Mouse (Mus musculus): ENCODE results near the gene Cracr2b. TPM values are rescaled to one million over a fixed set of nuclear protein-coding genes. Genes with fewer than 3 reads are reported as not detected.
A peak's percentile ranks its signal among the peaks of the same experiment; 100 is the strongest.

Cracr2b gene
- polyA plus RNA-seq, 1 experiment from 2014 or later, result 20.2 TPM

DNA sequence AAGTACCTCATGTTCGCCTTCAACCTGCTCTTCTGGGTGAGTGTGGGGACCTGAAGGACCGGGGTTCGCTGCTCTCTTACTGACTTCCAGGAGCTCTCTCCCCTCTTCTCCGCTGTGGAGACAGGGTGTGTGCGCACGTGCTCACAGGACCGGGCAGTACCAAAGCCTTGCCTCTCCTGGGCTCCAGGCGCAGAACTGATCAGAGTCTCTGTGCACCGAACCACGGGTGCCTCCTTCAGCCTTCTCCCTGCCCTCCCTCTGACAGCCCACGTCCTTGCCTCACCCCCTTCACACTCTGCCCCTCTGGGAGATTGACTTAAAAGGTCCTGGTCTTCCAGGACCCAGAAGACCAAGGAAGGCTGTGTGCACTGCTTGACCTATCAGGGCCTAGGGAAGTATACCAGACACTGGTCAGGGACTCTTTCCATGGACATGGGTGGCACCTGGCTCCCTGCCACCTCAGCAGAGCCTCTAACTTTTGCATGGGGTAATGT lies 21.7 kb downstream of the Cracr2b start:
- Histone ChIP-seq H3K27me3 (replicated peaks) (peaks cover 13% of the 10 kb centered on the region), H3K27ac (replicated peaks) (no peak overlapping the region), H3K4me1 (peaks cover 47% of the 10 kb centered on the region), H3K4me2 (peak overlapping the region; percentile 95), H3K9me3 (no peaks in the 10 kb centered on the region), H3K4me3 (peak overlapping the region; percentile 65), H3K9ac (peak overlapping the region; percentile 80), H3K36me3 (0 out of 2 replicates have a peak, but pooled peaks cover 15% of the 10 kb centered on the region)
- WGBS, result 14% methylated on average over 11 of the region's 11 CpGs
- no peak for ATAC-seq (ENCODE audit: extremely low read depth, insufficient number of reproducible peaks, low FRiP score, low TSS enrichment)

DNA sequence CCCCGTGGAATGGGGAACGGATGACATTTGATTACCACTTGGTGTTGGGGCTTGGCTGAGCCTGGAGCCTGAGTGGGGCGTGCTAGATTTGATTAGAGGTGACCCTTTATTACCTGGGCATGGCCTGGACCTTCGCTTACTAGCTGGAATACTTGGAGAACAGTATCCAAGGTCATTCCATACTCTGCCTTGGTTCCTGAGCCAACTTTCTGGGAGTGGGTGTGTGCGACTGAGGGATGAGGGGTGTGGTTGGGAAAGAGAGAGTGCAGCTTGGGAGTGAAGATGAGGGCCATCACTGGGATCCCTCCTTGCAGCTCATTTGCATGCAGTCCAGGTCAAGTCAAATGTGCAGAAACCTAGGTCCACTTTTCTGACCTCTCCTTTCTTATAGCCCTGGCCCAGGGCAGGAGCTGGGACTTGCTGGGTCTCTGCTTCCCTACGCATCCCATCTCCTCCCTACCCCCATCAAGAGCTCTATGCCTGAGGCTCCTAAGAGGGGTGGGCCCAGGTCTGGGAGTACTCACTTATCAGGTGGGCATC lies 22.3 kb downstream of the Cracr2b start:
- Histone ChIP-seq H3K9me3 (no peaks in the 10 kb centered on the region), H3K27me3 (replicated peaks) (peaks cover 13% of the 10 kb centered on the region), H3K27ac (replicated peaks) (no peak overlapping the region), H3K4me1 (peaks cover 41% of the 10 kb centered on the region), H3K4me3 (no peak overlapping the region), H3K4me2 (no peak overlapping the region), H3K9ac (no peak overlapping the region), H3K36me3 (0 out of 2 replicates have a peak, but pooled peaks cover 15% of the 10 kb centered on the region)
- no peak for ATAC-seq (ENCODE audit: extremely low read depth, insufficient number of reproducible peaks, low FRiP score, low TSS enrichment)
- WGBS, result 80% methylated on average over 6 of the region's 6 CpGs

DNA sequence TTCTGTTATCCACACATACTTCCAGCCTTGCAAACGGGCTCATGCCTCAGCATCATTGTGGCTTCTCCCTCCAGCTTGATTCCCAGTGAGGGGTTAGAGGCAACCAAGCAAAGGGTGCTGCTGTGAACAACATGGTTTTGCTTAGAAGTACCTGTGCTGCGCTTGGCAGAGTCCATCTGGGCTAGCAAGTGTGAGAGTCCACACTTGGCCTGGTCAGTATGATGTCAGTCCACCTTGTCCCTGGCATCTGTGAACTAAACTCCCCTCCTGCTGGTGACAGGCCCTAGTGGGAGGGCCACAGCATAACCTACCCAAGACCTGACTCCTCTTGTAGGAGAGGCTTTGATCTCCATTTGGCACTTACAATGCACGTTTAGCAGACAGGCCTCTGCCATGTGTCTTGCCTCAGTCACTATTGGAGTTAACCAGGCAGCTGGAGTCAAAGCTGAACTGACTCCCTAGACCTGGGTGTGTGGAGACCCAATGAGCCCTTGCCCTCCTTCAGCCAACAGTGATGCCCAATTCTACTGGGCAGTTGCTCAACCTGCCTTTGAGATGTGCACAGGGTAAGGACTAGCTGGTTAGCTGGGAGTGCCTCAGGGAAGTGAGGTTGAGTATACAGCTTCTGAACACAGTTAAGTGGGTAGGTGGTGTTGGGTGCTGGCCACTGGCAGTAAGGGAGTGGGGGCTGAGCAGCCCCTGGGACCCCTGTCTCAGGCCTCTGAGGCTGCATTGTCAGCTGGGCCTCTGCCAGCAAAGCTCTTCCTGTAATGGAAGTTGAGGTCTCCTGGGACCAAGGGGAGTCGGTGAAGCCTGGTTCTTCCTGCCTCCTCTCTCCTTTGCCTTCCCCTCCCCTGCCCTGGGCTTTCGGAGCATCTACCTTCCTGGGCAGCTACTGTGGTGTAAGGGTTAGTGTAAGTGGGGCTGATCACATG lies 23.6 kb downstream of the Cracr2b start:
- peaks cover 36% of the 10 kb centered on the region for H3K4me1 ChIP-seq
- H3K4me3 ChIP-seq, result no peak overlapping the region
- no peaks in the 10 kb centered on the region for H3K9me3 ChIP-seq
- 0 out of 2 replicates have a peak, but pooled peaks cover 18% of the 10 kb centered on the region for H3K36me3 ChIP-seq
- peaks cover 13% of the 10 kb centered on the region for H3K27me3 ChIP-seq (replicated peaks)
- WGBS, result 64% methylated on average over 5 of the region's 5 CpGs
- ATAC-seq (ENCODE audit: extremely low read depth, insufficient number of reproducible peaks, low FRiP score, low TSS enrichment), result no peak
- H3K4me2 ChIP-seq, result no peak overlapping the region
- H3K27ac ChIP-seq (replicated peaks), result no peak overlapping the region
- H3K9ac ChIP-seq, result no peak overlapping the region

DNA sequence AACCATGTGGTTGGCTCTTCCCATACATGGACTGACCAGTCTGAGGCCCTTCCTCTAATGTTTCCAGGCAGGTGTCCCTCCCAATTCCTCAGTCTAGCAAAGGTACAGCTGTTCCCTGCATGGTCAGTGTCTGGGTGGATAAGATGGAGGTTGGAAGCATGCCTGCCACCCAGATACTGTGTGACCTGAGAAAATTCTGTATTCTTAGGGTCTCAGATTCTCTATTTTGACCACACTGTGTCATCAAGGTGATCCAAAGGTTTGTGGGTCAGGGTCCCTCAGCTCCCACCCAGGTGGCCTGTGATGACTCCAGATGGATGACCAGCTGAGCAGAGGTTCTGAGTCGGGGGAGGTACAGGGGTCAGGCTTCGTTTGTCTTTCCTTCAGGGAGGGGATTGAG lies 24.3 kb downstream of the Cracr2b start:
- 79% methylated on average over 2 of the region's 2 CpGs for WGBS
- ATAC-seq (ENCODE audit: extremely low read depth, insufficient number of reproducible peaks, low FRiP score, low TSS enrichment), result no peak
- H3K9me3 ChIP-seq, result no peaks in the 10 kb centered on the region
- H3K4me3 ChIP-seq, result no peak overlapping the region
- no peak overlapping the region for H3K9ac ChIP-seq
- no peak overlapping the region for H3K4me2 ChIP-seq
- H3K36me3 ChIP-seq, result 0 out of 2 replicates have a peak, but pooled peaks cover 18% of the 10 kb centered on the region
- no peak overlapping the region for H3K27ac ChIP-seq (replicated peaks)
- H3K4me1 ChIP-seq, result peaks cover 36% of the 10 kb centered on the region
- peaks cover 13% of the 10 kb centered on the region for H3K27me3 ChIP-seq (replicated peaks)

DNA sequence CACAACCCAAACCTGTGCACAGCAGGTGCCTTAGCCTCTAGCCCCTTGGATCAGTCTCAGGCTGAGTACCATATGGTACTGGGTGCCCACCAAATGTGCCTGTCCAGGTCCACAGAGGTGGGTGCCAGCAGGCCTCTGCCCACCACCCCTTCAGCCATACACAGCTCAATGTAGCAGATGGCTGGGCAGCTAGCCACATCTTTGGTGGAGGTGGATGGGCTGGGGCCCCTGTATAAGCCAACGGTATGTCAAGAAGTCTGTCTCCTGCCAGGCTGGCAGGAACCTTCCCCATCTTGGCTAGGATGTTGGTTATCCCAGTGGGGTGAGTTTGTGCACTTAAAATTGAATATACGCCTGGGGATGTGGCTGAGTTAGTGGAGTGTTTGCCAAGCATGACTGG lies 24.7 kb downstream of the Cracr2b start:
- no peak for ATAC-seq (ENCODE audit: extremely low read depth, insufficient number of reproducible peaks, low FRiP score, low TSS enrichment)
- H3K27me3 ChIP-seq (replicated peaks), result peaks cover 13% of the 10 kb centered on the region
- peaks cover 20% of the 10 kb centered on the region for H3K36me3 ChIP-seq
- H3K9me3 ChIP-seq, result no peaks in the 10 kb centered on the region
- 83% methylated on average over 2 of the region's 2 CpGs for WGBS
- H3K4me1 ChIP-seq, result peaks cover 33% of the 10 kb centered on the region
- H3K4me3 ChIP-seq, result no peak overlapping the region
- no peak overlapping the region for H3K4me2 ChIP-seq
- no peak overlapping the region for H3K27ac ChIP-seq (replicated peaks)
- H3K9ac ChIP-seq, result no peak overlapping the region

DNA sequence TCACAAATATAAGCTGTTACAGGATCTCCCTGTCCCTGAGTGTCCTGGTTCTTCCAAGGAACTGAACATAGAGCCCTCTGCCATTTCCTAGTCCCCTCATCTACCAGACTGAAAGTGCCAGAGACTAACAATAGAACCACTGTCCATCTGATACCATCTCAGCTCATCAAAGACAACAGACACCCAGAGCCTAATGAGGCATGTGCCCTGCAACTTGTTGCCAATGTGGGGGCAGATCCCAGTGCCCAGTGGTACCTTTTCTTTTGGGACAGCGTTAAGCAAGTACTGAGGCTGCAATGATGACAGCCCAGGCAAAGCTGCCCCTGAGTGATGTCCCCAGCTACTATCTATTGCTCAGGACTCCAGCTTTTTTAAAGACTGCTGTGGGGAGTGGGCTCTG lies 25.3 kb downstream of the Cracr2b start:
- Histone ChIP-seq H3K4me1 (peaks cover 27% of the 10 kb centered on the region), H3K4me2 (no peak overlapping the region), H3K9ac (no peak overlapping the region), H3K27me3 (replicated peaks) (peaks cover 13% of the 10 kb centered on the region), H3K27ac (replicated peaks) (no peak overlapping the region), H3K36me3 (peaks cover 26% of the 10 kb centered on the region), H3K9me3 (no peaks in the 10 kb centered on the region), H3K4me3 (no peak overlapping the region)
- 89% methylated on average over 1 of the region's 1 CpGs for WGBS
- ATAC-seq (ENCODE audit: extremely low read depth, insufficient number of reproducible peaks, low FRiP score, low TSS enrichment), result no peak

DNA sequence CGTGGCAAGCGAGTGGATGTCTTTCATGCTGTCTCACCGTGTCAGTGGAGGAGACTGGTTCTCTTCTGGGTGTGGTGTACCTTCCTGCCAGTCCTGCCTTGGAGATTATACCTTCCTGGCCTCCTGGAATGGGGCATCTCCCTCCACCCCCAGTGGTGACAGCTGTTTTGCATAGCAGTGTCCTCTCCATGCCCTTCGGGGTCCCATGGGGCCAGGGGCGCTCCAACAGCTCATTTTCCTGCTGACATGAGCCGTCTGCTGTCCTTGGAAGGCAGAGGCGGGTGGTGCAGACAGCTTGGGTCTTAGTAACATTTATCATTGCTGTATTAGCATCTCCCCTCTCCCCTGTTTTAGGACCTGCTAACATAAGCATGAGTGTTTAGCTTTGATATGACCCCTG lies 26.2 kb downstream of the Cracr2b start:
- ATAC-seq (ENCODE audit: extremely low read depth, insufficient number of reproducible peaks, low FRiP score, low TSS enrichment), result no peak
- Histone ChIP-seq H3K27ac (replicated peaks) (no peak overlapping the region), H3K4me3 (no peak overlapping the region), H3K4me1 (peaks cover 20% of the 10 kb centered on the region), H3K9ac (no peak overlapping the region), H3K27me3 (replicated peaks) (peaks cover 11% of the 10 kb centered on the region), H3K4me2 (no peak overlapping the region), H3K9me3 (no peaks in the 10 kb centered on the region), H3K36me3 (peaks cover 35% of the 10 kb centered on the region)
- 62% methylated on average over 7 of the region's 7 CpGs for WGBS

DNA sequence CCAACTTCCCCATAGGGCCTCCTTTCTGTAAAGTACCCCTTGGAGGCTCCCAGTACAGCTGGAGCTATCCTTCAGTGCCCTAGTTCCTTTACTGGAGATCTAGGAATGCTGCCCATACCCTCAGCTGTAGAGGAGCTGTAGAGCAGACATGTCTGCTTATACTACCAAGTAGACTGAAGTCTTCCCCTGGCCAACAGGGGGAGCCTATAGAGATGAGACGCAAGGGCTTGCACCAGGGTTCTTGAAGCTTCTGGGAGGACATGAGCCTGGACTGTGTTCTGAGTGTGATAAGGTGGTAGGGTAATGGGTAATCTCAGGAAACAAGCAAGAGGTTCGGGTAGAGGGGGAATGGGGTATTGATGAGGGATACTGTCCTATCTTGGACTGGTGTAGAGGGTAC lies 30.3 kb downstream of the Cracr2b start:
- H3K4me2 ChIP-seq, result no peak overlapping the region
- H3K27me3 ChIP-seq (replicated peaks), result no peaks in the 10 kb centered on the region
- H3K9me3 ChIP-seq, result no peaks in the 10 kb centered on the region
- ATAC-seq (ENCODE audit: extremely low read depth, insufficient number of reproducible peaks, low FRiP score, low TSS enrichment), result no peak
- H3K4me3 ChIP-seq, result no peak overlapping the region
- H3K4me1 ChIP-seq, result 0 out of 2 replicates have a peak, but pooled peaks cover 3% of the 10 kb centered on the region
- peaks cover 64% of the 10 kb centered on the region for H3K36me3 ChIP-seq
- H3K9ac ChIP-seq, result no peak overlapping the region
- WGBS, result 64% methylated on average over 2 of the region's 2 CpGs
- H3K27ac ChIP-seq (replicated peaks), result no peak overlapping the region

DNA sequence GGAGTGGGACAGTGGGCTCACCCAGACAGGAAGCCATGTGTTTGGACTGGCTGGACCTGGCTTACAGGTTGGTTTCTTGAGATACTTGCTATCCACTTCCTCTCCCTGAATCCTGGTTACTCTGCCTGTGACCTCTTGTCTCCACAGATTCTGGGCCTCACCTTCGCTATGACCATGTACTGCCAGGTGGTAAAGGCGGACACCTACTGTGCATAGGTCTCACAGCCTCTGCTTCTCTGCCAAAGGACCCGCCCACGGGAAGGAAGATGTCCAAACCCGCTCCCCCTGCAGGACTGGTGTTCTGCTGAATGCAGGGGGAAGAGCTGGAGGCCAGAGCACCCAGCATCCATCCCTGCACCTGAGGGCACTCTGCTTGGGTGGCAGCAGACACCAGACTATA lies 31.8 kb downstream of the Cracr2b start:
- Histone ChIP-seq H3K4me2 (no peak overlapping the region), H3K27ac (replicated peaks) (no peak overlapping the region), H3K9ac (no peak overlapping the region), H3K4me3 (no peak overlapping the region), H3K36me3 (peaks cover 54% of the 10 kb centered on the region), H3K4me1 (peaks cover 10% of the 10 kb centered on the region), H3K9me3 (no peaks in the 10 kb centered on the region), H3K27me3 (replicated peaks) (no peaks in the 10 kb centered on the region)
- 72% methylated on average over 5 of the region's 5 CpGs for WGBS
- ATAC-seq (ENCODE audit: extremely low read depth, insufficient number of reproducible peaks, low FRiP score, low TSS enrichment), result no peak

DNA sequence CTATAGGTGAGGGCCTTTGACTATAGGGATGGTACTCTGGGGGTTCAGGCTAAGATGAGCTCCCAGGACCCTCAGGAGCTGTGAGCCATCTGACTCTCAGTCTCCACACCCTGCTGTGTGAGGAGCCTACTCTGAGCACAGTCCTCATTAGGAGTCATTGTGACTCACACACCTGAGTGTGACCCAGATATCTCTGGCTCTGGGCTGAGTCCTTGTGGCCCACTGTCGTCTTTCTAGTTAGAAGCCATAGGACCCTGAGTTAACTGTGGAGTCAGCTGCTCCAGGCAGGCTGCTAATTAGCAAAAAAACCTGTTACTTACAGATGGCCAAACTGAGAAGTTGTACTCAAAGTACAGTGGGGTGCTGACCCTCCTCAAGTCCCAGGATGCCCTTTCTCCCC lies 32.8 kb downstream of the Cracr2b start:
- 63% methylated on average over 1 of the region's 1 CpGs for WGBS
- no peak overlapping the region for H3K4me3 ChIP-seq
- H3K9me3 ChIP-seq, result no peaks in the 10 kb centered on the region
- H3K4me1 ChIP-seq, result peaks cover 17% of the 10 kb centered on the region
- H3K36me3 ChIP-seq, result peaks cover 53% of the 10 kb centered on the region
- H3K4me2 ChIP-seq, result no peak overlapping the region
- H3K27me3 ChIP-seq (replicated peaks), result no peaks in the 10 kb centered on the region
- no peak overlapping the region for H3K9ac ChIP-seq
- no peak for ATAC-seq (ENCODE audit: extremely low read depth, insufficient number of reproducible peaks, low FRiP score, low TSS enrichment)
- no peak overlapping the region for H3K27ac ChIP-seq (replicated peaks)

DNA sequence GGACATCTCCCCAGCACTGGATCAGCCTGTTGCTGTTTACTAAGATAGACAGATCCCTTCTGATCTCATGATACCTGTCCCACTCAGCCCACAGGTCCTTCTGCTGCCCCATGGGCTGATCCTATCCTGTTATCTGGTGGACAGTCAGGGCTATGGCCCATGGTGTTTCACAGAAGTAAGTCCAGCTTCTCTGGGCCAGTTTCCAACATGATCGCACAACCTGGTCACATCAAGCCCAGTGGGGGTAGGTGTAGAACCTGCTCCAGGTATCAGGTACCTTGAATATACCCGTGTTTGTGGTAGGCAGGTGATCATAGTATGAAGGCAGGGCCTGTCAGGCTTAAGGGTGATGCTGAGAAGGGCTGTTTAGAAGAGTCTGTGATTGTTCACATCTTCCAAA lies 34.5 kb downstream of the Cracr2b start:
- 85% methylated on average over 2 of the region's 2 CpGs for WGBS
- H3K4me1 ChIP-seq, result peaks cover 25% of the 10 kb centered on the region
- no peak for ATAC-seq (ENCODE audit: extremely low read depth, insufficient number of reproducible peaks, low FRiP score, low TSS enrichment)
- H3K4me2 ChIP-seq, result no peak overlapping the region
- H3K27ac ChIP-seq (replicated peaks), result no peak overlapping the region
- H3K9ac ChIP-seq, result no peak overlapping the region
- H3K9me3 ChIP-seq, result no peaks in the 10 kb centered on the region
- H3K27me3 ChIP-seq (replicated peaks), result no peaks in the 10 kb centered on the region
- peaks cover 67% of the 10 kb centered on the region for H3K36me3 ChIP-seq
- no peak overlapping the region for H3K4me3 ChIP-seq

Data from heart, embryonic 13.5 days (tissue).